Mouse (Mus musculus): ENCODE measurements around the gene Fuca1. TPM values are rescaled to one million over a fixed set of nuclear protein-coding genes. Genes with fewer than 3 reads are reported as not detected.
"Not testable (repeated sequence)": the region's sequence is repeated elsewhere in the genome, so short reads cannot be mapped to it uniquely, and the experiment has no call there.

Fuca1 gene
- polyA plus RNA-seq, 1 experiment: 41.7 TPM

- TF ChIP-seq CTCF (IDR thresholded peaks at IDR 0.05; ENCODE audit: borderline replicate concordance, extremely low read depth, insufficient read depth, insufficient read length) (no peak), POLR2A (IDR thresholded peaks at IDR 0.05; ENCODE audit: borderline replicate concordance, extremely low read depth, insufficient read depth, insufficient read length, poor library complexity, severe bottlenecking) (no peak)
- DNase-seq (ENCODE audit: low read depth): no peak
Measured at GRCm38 (mm10) chr4:135926195-135926808, 5.8 kb downstream of the Fuca1 start.

DNA sequence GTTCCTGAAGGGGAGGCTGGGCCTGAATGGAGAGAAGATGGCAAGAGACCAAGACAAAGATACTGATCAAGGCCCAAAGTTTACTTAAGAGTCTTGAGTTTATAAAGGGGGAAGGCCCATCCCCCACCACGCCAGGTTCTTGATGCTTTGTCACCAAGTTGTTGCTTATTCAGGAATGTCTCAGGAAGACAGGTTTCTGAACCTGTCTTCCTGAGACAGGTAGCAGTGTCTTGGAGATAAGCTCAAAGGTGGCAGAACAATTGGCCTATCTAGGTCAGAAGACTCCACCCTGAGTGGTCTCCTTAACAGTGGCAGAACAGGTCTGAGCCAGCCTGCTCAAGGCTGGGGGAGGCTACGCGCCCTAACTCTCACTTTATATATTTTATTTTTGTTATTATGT lies 6.3 kb downstream of the Fuca1 start:
- DNase-seq (ENCODE audit: low read depth): no peak

GRCm38 (mm10) chr4:135928376-135928775 lies 7.8 kb downstream of the Fuca1 start:
- TF ChIP-seq CTCF (IDR thresholded peaks at IDR 0.05; ENCODE audit: borderline replicate concordance, extremely low read depth, insufficient read depth, insufficient read length) (no peak), POLR2A (IDR thresholded peaks at IDR 0.05; ENCODE audit: borderline replicate concordance, extremely low read depth, insufficient read depth, insufficient read length, poor library complexity, severe bottlenecking) (no peak)
- no peak for DNase-seq (ENCODE audit: low read depth)

More for the DNA sequence above, 6.3 kb downstream of the Fuca1 start:
- TF ChIP-seq CTCF (IDR thresholded peaks at IDR 0.05; ENCODE audit: borderline replicate concordance, extremely low read depth, insufficient read depth, insufficient read length) (no peak), POLR2A (IDR thresholded peaks at IDR 0.05; ENCODE audit: borderline replicate concordance, extremely low read depth, insufficient read depth, insufficient read length, poor library complexity, severe bottlenecking) (no peak)

DNA sequence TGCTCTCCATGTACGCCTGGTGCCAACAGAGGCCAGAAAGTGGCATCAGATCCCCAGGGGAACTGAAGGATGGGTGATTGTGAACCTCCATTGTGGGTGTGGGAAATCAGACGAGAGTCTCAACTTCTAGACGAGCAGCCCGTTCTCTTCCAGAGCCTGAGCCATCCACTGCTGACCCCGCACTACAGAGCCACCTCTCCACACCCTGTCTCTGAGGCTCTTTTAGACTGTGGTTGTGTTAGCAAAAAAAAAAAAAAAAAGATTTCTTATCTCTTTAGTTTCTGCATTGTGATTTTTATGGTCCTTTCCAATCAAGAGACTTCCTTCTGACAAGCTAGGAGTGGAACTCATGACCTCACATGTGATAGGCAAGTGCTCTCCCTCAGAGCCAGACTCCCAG lies 8.9 kb downstream of the Fuca1 start:
- TF ChIP-seq CTCF (IDR thresholded peaks at IDR 0.05; ENCODE audit: borderline replicate concordance, extremely low read depth, insufficient read depth, insufficient read length) (no peak), POLR2A (IDR thresholded peaks at IDR 0.05; ENCODE audit: borderline replicate concordance, extremely low read depth, insufficient read depth, insufficient read length, poor library complexity, severe bottlenecking) (no peak)
- DNase-seq (ENCODE audit: low read depth): no peak

GRCm38 (mm10) chr4:135929828-135930227 lies 9.3 kb downstream of the Fuca1 start:
- no peak for TF ChIP-seq CTCF (IDR thresholded peaks at IDR 0.05; ENCODE audit: borderline replicate concordance, extremely low read depth, insufficient read depth, insufficient read length)
- no peak for TF ChIP-seq POLR2A (IDR thresholded peaks at IDR 0.05; ENCODE audit: borderline replicate concordance, extremely low read depth, insufficient read depth, insufficient read length, poor library complexity, severe bottlenecking)
- DNase-seq (ENCODE audit: low read depth): no peak

DNA sequence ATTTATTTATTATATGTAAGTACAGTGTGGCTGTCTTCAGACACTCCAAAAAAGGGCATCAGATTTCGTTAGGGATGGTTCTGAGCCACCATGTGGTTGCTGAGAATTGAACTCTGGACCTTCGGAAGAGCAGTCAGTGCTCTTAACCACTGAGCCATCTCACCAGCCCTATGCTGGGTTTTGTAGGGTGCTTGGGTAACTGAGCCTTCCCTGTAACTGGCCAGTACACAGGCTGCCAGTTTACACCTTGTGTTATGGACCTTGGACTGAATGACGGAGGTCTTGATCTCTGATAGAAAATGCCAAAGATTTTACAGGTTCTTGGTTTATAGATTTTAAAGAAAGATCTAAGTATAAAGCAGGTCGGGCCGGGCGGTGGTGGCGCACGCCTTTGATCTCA lies 9.7 kb downstream of the Fuca1 start:
- no peak for DNase-seq (ENCODE audit: low read depth)
- TF ChIP-seq CTCF (IDR thresholded peaks at IDR 0.05; ENCODE audit: borderline replicate concordance, extremely low read depth, insufficient read depth, insufficient read length) (no peak), POLR2A (IDR thresholded peaks at IDR 0.05; ENCODE audit: borderline replicate concordance, extremely low read depth, insufficient read depth, insufficient read length, poor library complexity, severe bottlenecking) (no peak)

- peak; percentile 55 for DNase-seq (ENCODE audit: low read depth)
- peak; percentile 64; the same call in 1 of the 2 replicates for TF ChIP-seq CTCF (IDR thresholded peaks at IDR 0.05; ENCODE audit: borderline replicate concordance, extremely low read depth, insufficient read depth, insufficient read length)
- TF ChIP-seq POLR2A (IDR thresholded peaks at IDR 0.05; ENCODE audit: borderline replicate concordance, extremely low read depth, insufficient read depth, insufficient read length, poor library complexity, severe bottlenecking): no peak
Measured at GRCm38 (mm10) chr4:135931832-135932231, 11.3 kb downstream of the Fuca1 start.

GRCm38 (mm10) chr4:135934708-135935500 lies 14.4 kb downstream of the Fuca1 start:
- TF ChIP-seq POLR2A (IDR thresholded peaks at IDR 0.05; ENCODE audit: borderline replicate concordance, extremely low read depth, insufficient read depth, insufficient read length, poor library complexity, severe bottlenecking): no peak
- TF ChIP-seq CTCF (IDR thresholded peaks at IDR 0.05; ENCODE audit: borderline replicate concordance, extremely low read depth, insufficient read depth, insufficient read length): no peak
- DNase-seq (ENCODE audit: low read depth): no peak

DNA sequence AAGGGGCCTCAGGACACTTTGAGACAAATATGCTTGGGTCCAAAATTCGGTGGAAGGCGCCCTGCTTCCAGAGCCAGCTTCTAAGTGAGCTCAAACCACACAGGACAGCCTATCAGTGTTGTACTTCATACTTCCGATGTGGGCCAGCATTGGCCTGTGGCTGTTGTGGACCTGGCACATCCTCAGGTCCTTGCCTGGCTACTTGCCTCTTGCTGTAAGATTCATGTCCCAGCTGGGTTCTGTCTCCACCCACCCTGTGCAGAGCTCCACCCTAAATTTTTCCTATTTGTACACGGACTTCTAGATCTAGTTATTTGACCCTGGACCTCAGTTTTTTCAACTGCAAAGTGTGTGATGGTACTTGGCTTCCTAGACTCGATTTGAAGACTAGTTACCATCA lies 15.0 kb downstream of the Fuca1 start:
- TF ChIP-seq CTCF (IDR thresholded peaks at IDR 0.05; ENCODE audit: borderline replicate concordance, extremely low read depth, insufficient read depth, insufficient read length) (no peak), POLR2A (IDR thresholded peaks at IDR 0.05; ENCODE audit: borderline replicate concordance, extremely low read depth, insufficient read depth, insufficient read length, poor library complexity, severe bottlenecking) (no peak)
- no peak for DNase-seq (ENCODE audit: low read depth)

DNA sequence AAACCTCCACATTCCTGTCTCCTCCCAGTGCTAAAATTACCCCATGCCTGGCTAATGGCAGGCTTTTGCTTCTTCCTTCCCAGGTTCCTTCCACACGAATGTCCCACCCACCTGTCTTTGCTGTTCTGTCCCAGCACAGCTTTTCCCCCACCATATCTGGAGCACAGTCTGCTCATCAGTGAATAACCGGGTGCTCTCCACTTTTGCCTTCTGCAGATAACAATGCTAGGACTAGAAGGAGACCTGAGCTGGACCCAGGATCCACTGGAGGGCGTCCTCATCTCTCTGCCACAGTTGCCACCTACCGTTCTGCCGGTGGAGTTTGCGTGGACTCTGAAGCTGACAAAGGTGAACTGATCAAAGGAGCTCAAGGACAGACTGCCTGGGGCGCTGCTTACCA lies 18.3 kb downstream of the Fuca1 start:
- no peak for DNase-seq (ENCODE audit: low read depth)
- TF ChIP-seq POLR2A (IDR thresholded peaks at IDR 0.05; ENCODE audit: borderline replicate concordance, extremely low read depth, insufficient read depth, insufficient read length, poor library complexity, severe bottlenecking): no peak
- TF ChIP-seq CTCF (IDR thresholded peaks at IDR 0.05; ENCODE audit: borderline replicate concordance, extremely low read depth, insufficient read depth, insufficient read length): no peak

- DNase-seq (ENCODE audit: low read depth): not testable (repeated sequence)
- peak; percentile 34; the same call in 1 of the 2 replicates for TF ChIP-seq CTCF (IDR thresholded peaks at IDR 0.05; ENCODE audit: borderline replicate concordance, extremely low read depth, insufficient read depth, insufficient read length)
Measured at GRCm38 (mm10) chr4:135941026-135941425, 20.5 kb downstream of the Fuca1 start.

- TF ChIP-seq CTCF (IDR thresholded peaks at IDR 0.05; ENCODE audit: borderline replicate concordance, extremely low read depth, insufficient read depth, insufficient read length) (no peak), POLR2A (IDR thresholded peaks at IDR 0.05; ENCODE audit: borderline replicate concordance, extremely low read depth, insufficient read depth, insufficient read length, poor library complexity, severe bottlenecking) (no peak)
- DNase-seq (ENCODE audit: low read depth): no peak
Measured at GRCm38 (mm10) chr4:135942193-135942592, 21.7 kb downstream of the Fuca1 start.
